Mouse (Mus musculus): ENCODE results near the gene Cux2. TPM values are rescaled to one million over a fixed set of nuclear protein-coding genes. Genes with fewer than 3 reads are reported as not detected.

Gene Cux2
- polyA plus RNA-seq, 1 experiment from 2014 or later: 4.9 TPM

- DNase-seq (ENCODE audit: low spot score): no peak
- Histone ChIP-seq H3K4me3 (ENCODE audit: low read depth, low read length) (no peak overlapping the region), H3K27me3 (replicated peaks; ENCODE audit: control insufficient read depth, insufficient read depth, low read length) (peaks cover 40% of the 10 kb centered on the region), H3K4me1 (replicated peaks; ENCODE audit: control insufficient read depth, insufficient read depth, low read length) (peaks cover 7% of the 10 kb centered on the region), H3K9ac (ENCODE audit: low read depth, low read length) (no peak overlapping the region), H3K9me3 (ENCODE audit: control insufficient read depth, low read length) (no peaks in the 10 kb centered on the region), H3K36me3 (ENCODE audit: control insufficient read depth, insufficient read depth, low read length) (no peaks in the 10 kb centered on the region), H3K27ac (ENCODE audit: low read depth, low read length) (no peak overlapping the region), H3K4me2 (no peak overlapping the region)
- ATAC-seq (replicated peaks; ENCODE audit: low FRiP score): no peak
- WGBS: 27% methylated on average over 15 of the region's 15 CpGs
These were observed 3.7 kb upstream of the Cux2 start for GRCm38 (mm10) chr5:122053587-122053986.

GRCm38 (mm10) chr5:122050832-122051105, 867 bp upstream of the Cux2 start:
- peaks cover 7% of the 10 kb centered on the region for H3K4me1 ChIP-seq (replicated peaks; ENCODE audit: control insufficient read depth, insufficient read depth, low read length)

GRCm38 (mm10) chr5:122049664-122050016, 262 bp downstream of the Cux2 start:
- Histone ChIP-seq H3K9ac (ENCODE audit: low read depth, low read length) (peak overlapping the region; percentile 63), H3K36me3 (ENCODE audit: control insufficient read depth, insufficient read depth, low read length) (no peaks in the 10 kb centered on the region), H3K4me1 (replicated peaks; ENCODE audit: control insufficient read depth, insufficient read depth, low read length) (peaks cover 7% of the 10 kb centered on the region), H3K27me3 (replicated peaks; ENCODE audit: control insufficient read depth, insufficient read depth, low read length) (peaks cover 73% of the 10 kb centered on the region), H3K4me2 (peak overlapping the region; percentile 67), H3K9me3 (ENCODE audit: control insufficient read depth, low read length) (no peaks in the 10 kb centered on the region), H3K4me3 (ENCODE audit: low read depth, low read length) (peak overlapping the region; percentile 81), H3K27ac (ENCODE audit: low read depth, low read length) (peak overlapping the region; percentile 52; the same call in 1 of the 2 replicates)
- peak; percentile 72 for DNase-seq (ENCODE audit: low spot score)
- ATAC-seq (replicated peaks; ENCODE audit: low FRiP score): no peak
- WGBS: under 1% methylated on average over 32 of the region's 43 CpGs

More at GRCm38 (mm10) chr5:122050832-122051105, 867 bp upstream of the Cux2 start:
- H3K36me3 ChIP-seq (ENCODE audit: control insufficient read depth, insufficient read depth, low read length): no peaks in the 10 kb centered on the region
- peak overlapping the region; percentile 67 for H3K4me2 ChIP-seq
- H3K27ac ChIP-seq (ENCODE audit: low read depth, low read length): no peak overlapping the region
- no peak for DNase-seq (ENCODE audit: low spot score)
- ATAC-seq (replicated peaks; ENCODE audit: low FRiP score): no peak
- H3K27me3 ChIP-seq (replicated peaks; ENCODE audit: control insufficient read depth, insufficient read depth, low read length): peaks cover 68% of the 10 kb centered on the region
- 3% methylated on average over 8 of the region's 8 CpGs for WGBS
- no peaks in the 10 kb centered on the region for H3K9me3 ChIP-seq (ENCODE audit: control insufficient read depth, low read length)
- H3K4me3 ChIP-seq (ENCODE audit: low read depth, low read length): peak overlapping the region; percentile 81
- H3K9ac ChIP-seq (ENCODE audit: low read depth, low read length): no peak overlapping the region

- ATAC-seq (replicated peaks; ENCODE audit: low FRiP score): no peak
- DNase-seq (ENCODE audit: low spot score): no peak
- H3K4me2 ChIP-seq: peak overlapping the region; percentile 67
- peak overlapping the region; percentile 81 for H3K4me3 ChIP-seq (ENCODE audit: low read depth, low read length)
- H3K27me3 ChIP-seq (replicated peaks; ENCODE audit: control insufficient read depth, insufficient read depth, low read length): peaks cover 72% of the 10 kb centered on the region
- H3K4me1 ChIP-seq (replicated peaks; ENCODE audit: control insufficient read depth, insufficient read depth, low read length): peaks cover 7% of the 10 kb centered on the region
- no peak overlapping the region; the same call in 1 of the 2 replicates for H3K9ac ChIP-seq (ENCODE audit: low read depth, low read length)
- WGBS: 3% methylated on average over 52 of the region's 52 CpGs
- no peak overlapping the region for H3K27ac ChIP-seq (ENCODE audit: low read depth, low read length)
- no peaks in the 10 kb centered on the region for H3K36me3 ChIP-seq (ENCODE audit: control insufficient read depth, insufficient read depth, low read length)
- H3K9me3 ChIP-seq (ENCODE audit: control insufficient read depth, low read length): no peaks in the 10 kb centered on the region
These were observed 927 bp downstream of the Cux2 start for GRCm38 (mm10) chr5:122048686-122049663.

DNA sequence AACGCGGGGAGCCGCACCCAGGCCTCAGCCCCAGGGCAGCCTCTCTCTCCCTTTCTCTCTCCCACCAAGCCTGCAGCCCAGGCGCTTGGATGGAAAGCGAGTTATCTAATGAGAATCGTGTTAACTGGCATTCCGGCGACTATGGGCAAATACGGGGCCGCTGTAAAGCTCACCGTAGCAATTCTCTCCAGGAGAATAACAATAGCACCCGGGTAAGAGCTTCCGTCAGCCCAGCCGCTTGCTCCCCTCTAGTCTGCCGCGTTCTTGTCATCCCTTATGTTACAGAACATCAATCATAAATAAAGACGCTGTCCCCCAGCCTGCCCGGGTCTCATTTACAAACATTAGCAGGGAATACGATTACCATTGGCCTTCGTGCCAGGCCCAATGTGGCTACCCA, 1.6 kb downstream of the Cux2 start:
- H3K9ac ChIP-seq (ENCODE audit: low read depth, low read length): no peak overlapping the region
- H3K36me3 ChIP-seq (ENCODE audit: control insufficient read depth, insufficient read depth, low read length): no peaks in the 10 kb centered on the region
- 6% methylated on average over 20 of the region's 20 CpGs for WGBS
- H3K4me2 ChIP-seq: peak overlapping the region; percentile 67
- DNase-seq (ENCODE audit: low spot score) (no peak), ATAC-seq (replicated peaks; ENCODE audit: low FRiP score) (no peak)
- no peaks in the 10 kb centered on the region for H3K9me3 ChIP-seq (ENCODE audit: control insufficient read depth, low read length)
- H3K4me3 ChIP-seq (ENCODE audit: low read depth, low read length): peak overlapping the region; percentile 81
- H3K27me3 ChIP-seq (replicated peaks; ENCODE audit: control insufficient read depth, insufficient read depth, low read length): peaks cover 65% of the 10 kb centered on the region
- peaks cover 7% of the 10 kb centered on the region for H3K4me1 ChIP-seq (replicated peaks; ENCODE audit: control insufficient read depth, insufficient read depth, low read length)
- no peak overlapping the region for H3K27ac ChIP-seq (ENCODE audit: low read depth, low read length)

DNA sequence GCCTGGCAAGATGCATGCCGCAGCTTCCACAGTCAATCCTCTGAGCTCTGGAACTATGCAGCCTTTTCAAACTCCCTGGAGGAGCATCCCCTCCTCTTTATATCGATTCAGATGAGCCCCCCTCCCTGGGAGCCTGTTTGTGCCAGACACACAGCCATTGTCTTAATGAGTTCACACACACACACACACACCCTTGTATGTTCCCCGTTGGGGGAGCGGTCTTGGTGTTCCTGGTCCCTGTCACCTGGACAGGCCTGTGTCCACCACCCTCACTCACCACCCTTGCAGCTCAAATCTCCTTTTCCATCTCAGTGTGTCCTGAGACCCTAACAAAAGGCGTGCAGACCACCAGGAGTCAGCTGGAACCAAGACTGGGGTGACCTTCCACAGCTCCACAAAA, 2.1 kb downstream of the Cux2 start:
- Histone ChIP-seq H3K36me3 (ENCODE audit: control insufficient read depth, insufficient read depth, low read length) (no peaks in the 10 kb centered on the region), H3K4me1 (replicated peaks; ENCODE audit: control insufficient read depth, insufficient read depth, low read length) (peaks cover 7% of the 10 kb centered on the region), H3K9me3 (ENCODE audit: control insufficient read depth, low read length) (no peaks in the 10 kb centered on the region), H3K27ac (ENCODE audit: low read depth, low read length) (no peak overlapping the region), H3K4me3 (ENCODE audit: low read depth, low read length) (0 out of 2 replicates have a peak overlapping the region, but pooled peaks have one; percentile 14), H3K27me3 (replicated peaks; ENCODE audit: control insufficient read depth, insufficient read depth, low read length) (peaks cover 61% of the 10 kb centered on the region), H3K4me2 (peak overlapping the region; percentile 67), H3K9ac (ENCODE audit: low read depth, low read length) (no peak overlapping the region)
- WGBS: 60% methylated on average over 5 of the region's 5 CpGs
- no peak for DNase-seq (ENCODE audit: low spot score)
- no peak for ATAC-seq (replicated peaks; ENCODE audit: low FRiP score)

DNA sequence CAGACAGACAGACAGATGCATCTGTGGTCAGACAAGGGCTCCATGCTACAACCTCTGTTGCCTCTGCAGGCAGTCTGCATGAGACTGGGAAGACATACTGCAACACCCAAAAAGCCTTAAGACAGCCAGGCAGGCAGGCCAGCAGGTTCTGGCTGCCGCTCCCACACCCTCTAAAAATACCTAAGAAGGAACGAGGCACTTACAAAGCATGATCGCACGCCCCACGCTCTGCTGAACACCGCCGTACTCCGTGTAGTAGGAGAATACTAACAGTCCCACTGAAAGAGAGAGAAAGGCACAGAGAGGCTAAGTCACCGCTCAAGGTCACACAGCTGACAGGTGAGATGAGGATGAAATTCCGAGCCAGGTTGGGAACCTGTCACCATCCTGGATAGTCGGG, 6.3 kb downstream of the Cux2 start:
- Histone ChIP-seq H3K27ac (ENCODE audit: low read depth, low read length) (no peak overlapping the region), H3K4me2 (no peak overlapping the region), H3K27me3 (replicated peaks; ENCODE audit: control insufficient read depth, insufficient read depth, low read length) (peaks cover 34% of the 10 kb centered on the region), H3K4me1 (replicated peaks; ENCODE audit: control insufficient read depth, insufficient read depth, low read length) (peaks cover 3% of the 10 kb centered on the region; the same call in 1 of the 2 replicates), H3K9ac (ENCODE audit: low read depth, low read length) (no peak overlapping the region), H3K36me3 (ENCODE audit: control insufficient read depth, insufficient read depth, low read length) (no peaks in the 10 kb centered on the region), H3K9me3 (ENCODE audit: control insufficient read depth, low read length) (no peaks in the 10 kb centered on the region), H3K4me3 (ENCODE audit: low read depth, low read length) (no peak overlapping the region)
- ATAC-seq (replicated peaks; ENCODE audit: low FRiP score) (no peak), DNase-seq (ENCODE audit: low spot score) (no peak)
- 81% methylated on average over 11 of the region's 11 CpGs for WGBS

DNA sequence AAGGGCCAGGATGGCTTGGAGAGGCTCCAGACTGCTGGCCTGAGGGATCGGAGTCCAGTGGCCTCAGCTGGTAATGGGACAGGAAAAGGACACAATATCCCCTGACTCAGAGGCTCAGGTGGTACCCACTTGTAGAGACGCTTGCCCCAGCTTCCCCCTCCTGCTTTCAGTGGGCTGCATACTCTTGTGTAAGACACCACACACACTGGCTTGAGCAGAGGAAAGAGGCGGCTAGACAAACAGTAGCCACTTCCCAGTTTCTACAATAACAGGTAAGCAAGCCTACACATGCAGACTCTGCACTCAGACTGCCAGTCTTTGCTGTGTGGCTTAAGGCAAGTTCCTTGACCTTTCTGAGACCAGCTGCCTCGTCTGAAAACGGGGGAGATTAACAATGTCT, 14.6 kb downstream of the Cux2 start:
- Histone ChIP-seq H3K4me3 (ENCODE audit: low read depth, low read length) (no peak overlapping the region), H3K4me1 (replicated peaks; ENCODE audit: control insufficient read depth, insufficient read depth, low read length) (no peaks in the 10 kb centered on the region), H3K9ac (ENCODE audit: low read depth, low read length) (no peak overlapping the region), H3K9me3 (ENCODE audit: control insufficient read depth, low read length) (peaks cover 5% of the 10 kb centered on the region; the same call in 1 of the 2 replicates), H3K36me3 (ENCODE audit: control insufficient read depth, insufficient read depth, low read length) (peaks cover 3% of the 10 kb centered on the region; the same call in 1 of the 2 replicates), H3K27ac (ENCODE audit: low read depth, low read length) (no peak overlapping the region), H3K27me3 (replicated peaks; ENCODE audit: control insufficient read depth, insufficient read depth, low read length) (no peaks in the 10 kb centered on the region), H3K4me2 (no peak overlapping the region)
- 73% methylated on average over 5 of the region's 5 CpGs for WGBS
- ATAC-seq (replicated peaks; ENCODE audit: low FRiP score) (no peak), DNase-seq (ENCODE audit: low spot score) (no peak)

- no peak for DNase-seq (ENCODE audit: low spot score)
- 68% methylated on average over 4 of the region's 4 CpGs for WGBS
- Histone ChIP-seq H3K27me3 (replicated peaks; ENCODE audit: control insufficient read depth, insufficient read depth, low read length) (no peaks in the 10 kb centered on the region), H3K36me3 (ENCODE audit: control insufficient read depth, insufficient read depth, low read length) (peaks cover 3% of the 10 kb centered on the region; the same call in 1 of the 2 replicates), H3K4me2 (no peak overlapping the region), H3K4me1 (replicated peaks; ENCODE audit: control insufficient read depth, insufficient read depth, low read length) (no peaks in the 10 kb centered on the region), H3K9ac (ENCODE audit: low read depth, low read length) (no peak overlapping the region), H3K4me3 (ENCODE audit: low read depth, low read length) (no peak overlapping the region), H3K9me3 (ENCODE audit: control insufficient read depth, low read length) (peaks cover 5% of the 10 kb centered on the region; the same call in 1 of the 2 replicates), H3K27ac (ENCODE audit: low read depth, low read length) (no peak overlapping the region)
- no peak for ATAC-seq (replicated peaks; ENCODE audit: low FRiP score)
These were observed 16.8 kb downstream of the Cux2 start for GRCm38 (mm10) chr5:122033167-122033478.
